Mouse (Mus musculus) small intestine, adult 2 months (tissue): ENCODE data around the gene Spsb3. TPM values are rescaled to one million over a fixed set of nuclear protein-coding genes. Genes with fewer than 3 reads are reported as not detected.

Experiments
- H3K27ac ChIP-seq: fragments of 200-500 bp; 2 replicates; pipeline ENCODE4 v1.5.1; 2012; ENCODE audit warnings: low read depth, low read length, control low read depth, inconsistent platforms; ENCODE audit not compliant: insufficient read depth
- H3K27me3 ChIP-seq: fragments of 200-500 bp; 2 replicates; pipeline ENCODE4 v1.6.1; 2012; ENCODE audit warnings: mild to moderate bottlenecking, moderate library complexity, low read length, inconsistent platforms; ENCODE audit not compliant: control insufficient read depth, insufficient read depth
- H3K36me3 ChIP-seq: fragments of 200-500 bp; 2 replicates; pipeline ENCODE4 v1.6.1; 2012; ENCODE audit warnings: mild to moderate bottlenecking, low read length, control low read depth, inconsistent platforms; ENCODE audit not compliant: control insufficient read depth, insufficient read depth
- H3K4me1 ChIP-seq: fragments of 200-500 bp; 2 replicates; pipeline ENCODE4 v1.6.1; 2012; ENCODE audit warnings: low read length, inconsistent platforms, mixed read lengths; ENCODE audit not compliant: control insufficient read depth, insufficient read depth, insufficient read length
- H3K4me3 ChIP-seq: fragments of 200-500 bp; 2 replicates; pipeline ENCODE4 v1.5.1; 2012; ENCODE audit warnings: low read depth, mild to moderate bottlenecking, control low read depth, inconsistent platforms, low read length, moderate library complexity
- CTCF ChIP-seq: fragments of 200-500 bp; IDR thresholded peaks from 2 replicates; pipeline ENCODE4 v1.5.1; 2012; ENCODE audit warnings: low read depth, mild to moderate bottlenecking, control low read depth, inconsistent platforms, low read length, moderate library complexity, mixed read lengths; ENCODE audit not compliant: insufficient replicate concordance, insufficient read length; ENCODE audit errors: extremely low read depth
- POLR2A ChIP-seq: fragments of 200-500 bp; IDR thresholded peaks from 2 replicates; pipeline ENCODE4 v1.6.1; 2012; ENCODE audit warnings: low read depth, mild to moderate bottlenecking, control low read depth, inconsistent platforms, low read length, moderate library complexity
- WGBS: fragments of 180-500 bp; shearing (Covaris S2); methylation state at CpG from one replicate; pipeline ENCODE4 v1.1.7; 2018; 5-methylcytosine and 5-hydroxymethylcytosine counted together
- polyA plus RNA-seq: library from polyadenylated mRNA; depleted of rRNA; stranded (reverse); fragments of >200 nt; gene quantifications from 2 replicates; pipeline ENCODE4 v1.2.3, GENCODE M21; 2012; rRNA removed

The Spsb3 gene
- polyA plus RNA-seq, 1 experiment = 88.1 TPM

DNA sequence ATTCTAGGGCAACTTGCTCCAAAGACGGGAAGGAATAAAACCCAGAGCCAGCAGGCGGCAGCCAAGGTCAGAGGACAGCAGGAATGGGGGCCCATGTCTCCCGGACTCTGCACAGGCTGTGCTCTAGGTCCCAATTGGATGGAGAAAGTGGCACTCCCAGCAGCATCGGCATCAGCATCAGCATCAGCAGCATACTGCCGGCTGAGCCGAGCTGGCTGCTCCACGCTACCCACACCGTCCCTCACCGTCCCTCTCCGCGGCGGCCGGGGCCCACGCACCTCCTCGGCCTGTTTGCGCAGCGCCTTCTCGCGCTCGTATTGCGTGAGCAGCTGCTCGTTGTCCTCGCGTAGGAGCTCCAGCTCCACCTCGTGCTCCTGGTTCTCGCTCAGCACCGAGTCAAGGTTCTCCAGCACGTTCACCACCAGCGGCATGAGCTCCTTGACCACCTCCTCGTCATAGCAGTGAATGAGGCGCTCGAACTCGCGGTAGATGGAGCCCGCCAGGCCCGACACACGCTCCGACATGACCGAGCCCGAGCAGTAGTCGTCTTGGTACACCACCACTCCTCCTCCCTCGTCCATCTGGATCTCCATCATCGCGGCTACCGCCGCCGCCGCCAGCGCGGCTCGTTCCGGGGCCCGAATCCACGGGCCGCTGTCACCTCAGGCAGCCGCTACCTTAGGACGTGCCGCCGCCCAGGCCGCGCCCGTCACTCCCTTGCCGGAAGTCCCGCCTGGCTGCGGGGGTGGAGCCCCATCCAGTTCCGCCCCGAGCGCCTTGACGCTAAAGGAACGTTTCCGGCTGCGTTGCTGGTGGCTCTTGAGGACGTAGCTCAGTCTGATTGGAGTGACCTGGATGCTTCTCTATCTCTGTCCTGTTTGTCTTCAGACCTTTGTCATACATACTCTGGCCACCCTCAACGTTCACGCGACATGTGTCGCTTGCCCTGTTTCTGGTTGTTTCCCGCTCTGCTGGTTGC, 50.1 kb downstream of the Spsb3 start, which contains the start of gene Mapk8ip3:
TSS of gene Mapk8ip3 (minus strand) at position 719 of the 979 bp plus-strand sequence.
- Histone ChIP-seq H3K4me3 (peak within 1 kb of the TSS; percentile 70), H3K4me1 (peaks cover 4% of the 10 kb centered on the region; the same call in 1 of the 2 replicates), H3K36me3 (no peaks in the 10 kb centered on the region), H3K27ac (peak within 1 kb of the TSS; percentile 82), H3K27me3 (no peaks in the 10 kb centered on the region)
- TF ChIP-seq POLR2A (peak; percentile 44), CTCF (peak; percentile 37; the same call in 1 of the 2 replicates)
- WGBS = under 1% methylated on average over 78 of the region's 78 CpGs

DNA sequence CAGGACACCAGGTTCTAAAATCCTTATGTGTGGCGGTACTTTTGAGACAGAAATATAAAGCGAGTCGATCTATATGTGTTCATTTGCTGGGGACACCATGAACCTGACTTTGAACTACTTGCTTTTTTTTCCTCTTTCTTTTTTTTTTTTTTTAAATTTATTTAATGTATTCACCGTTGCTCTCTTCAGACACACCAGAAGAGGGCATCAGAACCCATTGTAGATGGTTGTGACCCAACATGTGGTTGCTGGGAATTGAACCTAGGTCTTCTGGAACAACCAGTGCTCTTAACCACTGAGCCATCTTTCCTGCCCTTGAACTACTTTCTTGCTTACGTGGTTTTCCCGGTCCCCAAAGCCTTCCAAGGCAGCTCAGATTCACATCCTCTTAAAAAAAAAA, 50.8 kb downstream of the Spsb3 start:
- WGBS = 40% methylated on average over 6 of the region's 6 CpGs
- peak overlapping the region; percentile 70 for H3K4me3 ChIP-seq
- H3K27me3 ChIP-seq = no peaks in the 10 kb centered on the region
- peaks cover 4% of the 10 kb centered on the region; the same call in 1 of the 2 replicates for H3K4me1 ChIP-seq
- no peaks in the 10 kb centered on the region for H3K36me3 ChIP-seq
- TF ChIP-seq CTCF (no peak), POLR2A (no peak)
- peak overlapping the region; percentile 82 for H3K27ac ChIP-seq

Other genes with a start within 250 kb of the Spsb3 start
- gene Slc9a3r2, start 236.3 kb upstream of the Spsb3 start, polyA plus RNA-seq = 35.6 and 44.9 TPM in 2 replicates
- 2.0 and 6.5 TPM in 2 replicates for gene Npw, start 228.2 kb upstream of the Spsb3 start, polyA plus RNA-seq
- 41.1 and 85.8 TPM in 2 replicates for gene Zfp598, start 217.0 kb upstream of the Spsb3 start, polyA plus RNA-seq
- gene Syngr3, start 196.7 kb upstream of the Spsb3 start, polyA plus RNA-seq = 1.2 and 1.3 TPM in 2 replicates
- gene Gfer, start 190.5 kb upstream of the Spsb3 start, polyA plus RNA-seq = 22.8 and 35.9 TPM in 2 replicates
- 57.7 and 115 TPM in 2 replicates for gene Noxo1, start 190.4 kb upstream of the Spsb3 start, polyA plus RNA-seq
- gene Tbl3, start 179.0 kb upstream of the Spsb3 start, polyA plus RNA-seq = 26.0 and 49.6 TPM in 2 replicates
- gene Rnf151, start 168.6 kb upstream of the Spsb3 start, polyA plus RNA-seq = 0.19 TPM in 1 of 2 replicates, not detected in the other
- gene Rps2, start 168.5 kb upstream of the Spsb3 start, polyA plus RNA-seq = 1,627 and 2,207 TPM in 2 replicates
- gene Ndufb10, start 162.2 kb upstream of the Spsb3 start, polyA plus RNA-seq = 384 and 403 TPM in 2 replicates
- gene Rpl3l, start 158.8 kb upstream of the Spsb3 start, polyA plus RNA-seq = 0.11 and 0.19 TPM in 2 replicates
- 29.5 and 54.2 TPM in 2 replicates for gene Msrb1, start 150.0 kb upstream of the Spsb3 start, polyA plus RNA-seq
- 1.7 and 2.8 TPM in 2 replicates for gene Hs3st6, start 133.7 kb upstream of the Spsb3 start, polyA plus RNA-seq
- gene Meiob, start 82.4 kb upstream of the Spsb3 start, polyA plus RNA-seq = not detected in 2 replicates
- gene Hagh, start 46.5 kb upstream of the Spsb3 start, polyA plus RNA-seq = 352 and 372 TPM in 2 replicates
- gene Fahd1, start 36.3 kb upstream of the Spsb3 start, polyA plus RNA-seq = 65.2 and 108 TPM in 2 replicates
- 0.42 and 1.4 TPM in 2 replicates for gene Igfals, start 20.6 kb upstream of the Spsb3 start, polyA plus RNA-seq
- 33.0 and 39.9 TPM in 2 replicates for gene Nubp2, start 294 bp upstream of the Spsb3 start, polyA plus RNA-seq
- gene Eme2, start 8.4 kb downstream of the Spsb3 start, polyA plus RNA-seq = 20.3 and 21.0 TPM in 2 replicates
- gene Mrps34, start 8.5 kb downstream of the Spsb3 start, polyA plus RNA-seq = 244 and 319 TPM in 2 replicates
- gene Nme3, start 9.9 kb downstream of the Spsb3 start, polyA plus RNA-seq = 29.4 and 52.4 TPM in 2 replicates
- 37.0 and 51.7 TPM in 2 replicates for gene Mapk8ip3, start 50.3 kb downstream of the Spsb3 start, polyA plus RNA-seq
- 13.3 and 18.2 TPM in 2 replicates for gene Jpt2, start 74.0 kb downstream of the Spsb3 start, polyA plus RNA-seq
- gene Cramp1l, start 129.1 kb downstream of the Spsb3 start, polyA plus RNA-seq = 5.8 and 10.0 TPM in 2 replicates
- gene Ift140, start 129.4 kb downstream of the Spsb3 start, polyA plus RNA-seq = 4.2 and 8.4 TPM in 2 replicates
- 9.7 and 17.7 TPM in 2 replicates for gene Tmem204, start 196.9 kb downstream of the Spsb3 start, polyA plus RNA-seq
- gene Telo2, start 229.3 kb downstream of the Spsb3 start, polyA plus RNA-seq = 7.3 and 8.9 TPM in 2 replicates
- 0.10 TPM in 1 of 2 replicates, not detected in the other for gene Ptx4, start 234.1 kb downstream of the Spsb3 start, polyA plus RNA-seq
- gene Clcn7, start 246.7 kb downstream of the Spsb3 start, polyA plus RNA-seq = 9.5 and 15.9 TPM in 2 replicates